Mouse (Mus musculus) cortical plate, adult 2 months (tissue): Measurements from ENCODE around the gene N4bp1. TPM values are rescaled to one million over a fixed set of nuclear protein-coding genes. Genes with fewer than 3 reads are reported as not detected.
A peak's percentile ranks its signal among the peaks of the same experiment; 100 is the strongest.

Experiments
- H3K27ac ChIP-seq: fragments of 200-500 bp; 2 replicates; pipeline ENCODE4 v1.5.1; 2012; ENCODE audit warnings: low read length, control low read depth, inconsistent platforms; ENCODE audit not compliant: insufficient read depth
- H3K4me1 ChIP-seq: fragments of 200-500 bp; 2 replicates; pipeline ENCODE4 v1.6.1; 2011; ENCODE audit warnings: low read length; ENCODE audit not compliant: control insufficient read depth, insufficient read depth
- H3K4me3 ChIP-seq: fragments of 200-500 bp; 2 replicates; pipeline ENCODE4 v1.5.1; 2011; ENCODE audit warnings: mild to moderate bottlenecking, low read length, control low read depth; ENCODE audit not compliant: insufficient read depth
- CTCF ChIP-seq: fragments of 200-500 bp; IDR thresholded peaks from 2 replicates; pipeline ENCODE4 v1.5.1; 2011; ENCODE audit warnings: mild to moderate bottlenecking, control low read depth, low read length; ENCODE audit not compliant: insufficient read depth; ENCODE audit errors: extremely low read depth
- POLR2A ChIP-seq: fragments of 200-500 bp; IDR thresholded peaks from 2 replicates; pipeline ENCODE4 v1.6.1; 2011; ENCODE audit warnings: mild to moderate bottlenecking, low read length, control low read depth; ENCODE audit not compliant: insufficient read depth; ENCODE audit errors: extremely low read depth
- polyA plus RNA-seq: library from polyadenylated mRNA; depleted of rRNA; stranded (reverse); fragments of >200 nt; gene quantifications from 2 replicates; pipeline ENCODE4 v1.2.3, GENCODE M21; 2012

N4bp1 gene
- polyA plus RNA-seq, 1 experiment: 16.7 TPM

- Histone ChIP-seq H3K27ac (no peak overlapping the region), H3K4me1 (0 out of 2 replicates have a peak, but pooled peaks cover 2% of the 10 kb centered on the region), H3K4me3 (no peak overlapping the region)
- TF ChIP-seq CTCF: no peak
- no peak for TF ChIP-seq POLR2A
Measured at GRCm38 (mm10) chr8:86852491-86852890, 32.6 kb downstream of the N4bp1 start.

- H3K27ac ChIP-seq: no peak overlapping the region
- H3K4me3 ChIP-seq: no peak overlapping the region
- H3K4me1 ChIP-seq: peaks cover 3% of the 10 kb centered on the region; the same call in 1 of the 2 replicates
- no peak for TF ChIP-seq CTCF
- no peak for TF ChIP-seq POLR2A
Measured at GRCm38 (mm10) chr8:86848876-86849275, 36.2 kb downstream of the N4bp1 start.

GRCm38 (mm10) chr8:86848401-86848800 is 36.7 kb downstream of the N4bp1 start:
- Histone ChIP-seq H3K27ac (no peak overlapping the region), H3K4me1 (peaks cover 1% of the 10 kb centered on the region; the same call in 1 of the 2 replicates), H3K4me3 (no peak overlapping the region)
- TF ChIP-seq POLR2A: no peak
- TF ChIP-seq CTCF: no peak

- TF ChIP-seq POLR2A (no peak), CTCF (no peak)
- Histone ChIP-seq H3K4me3 (no peak overlapping the region), H3K27ac (no peak overlapping the region), H3K4me1 (peaks cover 1% of the 10 kb centered on the region; the same call in 1 of the 2 replicates)
Measured at GRCm38 (mm10) chr8:86847091-86847490, 38.0 kb downstream of the N4bp1 start.

- H3K27ac ChIP-seq: no peak overlapping the region
- TF ChIP-seq CTCF: no peak
- H3K4me3 ChIP-seq: no peak overlapping the region
Measured at GRCm38 (mm10) chr8:86845875-86846274, 39.2 kb downstream of the N4bp1 start.

GRCm38 (mm10) chr8:86844856-86845255 is 40.2 kb downstream of the N4bp1 start:
- H3K4me1 ChIP-seq: peaks cover 1% of the 10 kb centered on the region; the same call in 1 of the 2 replicates
- H3K4me3 ChIP-seq: no peak overlapping the region
- H3K27ac ChIP-seq: no peak overlapping the region
- TF ChIP-seq CTCF (no peak), POLR2A (no peak)

More at GRCm38 (mm10) chr8:86845875-86846274, 39.2 kb downstream of the N4bp1 start:
- peaks cover 1% of the 10 kb centered on the region; the same call in 1 of the 2 replicates for H3K4me1 ChIP-seq

GRCm38 (mm10) chr8:86843896-86844295 is 41.2 kb downstream of the N4bp1 start:
- TF ChIP-seq POLR2A (no peak), CTCF (peak; percentile 58)
- H3K27ac ChIP-seq: no peak overlapping the region
- H3K4me1 ChIP-seq: peaks cover 1% of the 10 kb centered on the region; the same call in 1 of the 2 replicates
- no peak overlapping the region for H3K4me3 ChIP-seq

GRCm38 (mm10) chr8:86841556-86842309 is 43.3 kb downstream of the N4bp1 start:
- H3K4me1 ChIP-seq: peaks cover 1% of the 10 kb centered on the region; the same call in 1 of the 2 replicates
- H3K27ac ChIP-seq: no peak overlapping the region
- TF ChIP-seq CTCF (no peak), POLR2A (no peak)
- no peak overlapping the region for H3K4me3 ChIP-seq

GRCm38 (mm10) chr8:86840120-86840693 is 44.9 kb downstream of the N4bp1 start:
- TF ChIP-seq CTCF (no peak), POLR2A (no peak)

More at GRCm38 (mm10) chr8:86840120-86840693, 44.9 kb downstream of the N4bp1 start:
- no peaks in the 10 kb centered on the region for H3K4me1 ChIP-seq
- no peak overlapping the region for H3K4me3 ChIP-seq
- H3K27ac ChIP-seq: no peak overlapping the region
